In genomic region chr5:117441242-117441842, GRCm38 (mm10) we compare ENCODE assay signal across 15 mouse cellular contexts. TPM values are rescaled to one million over a fixed set of nuclear protein-coding genes. Genes with fewer than 3 reads are reported as not detected.
DNase-seq lines count a peak whose midpoint lies in the region; ATAC-seq and TF ChIP-seq lines count a peak whose summit lies in the region.
"Had no signal": no experiment of that assay in that cellular context is flagged by ENCODE, and none has a peak within 500 bp of the region (broad histone marks: within the 10 kb centered on the region; RNA-seq: fewer than 3 reads in every experiment).

No protein-coding gene starts in this region.

- no peak overlapping the region for H3K9ac ChIP-seq in heart, embryonic 16.5 days (ENCODE audit: low read length)
- H3K9ac ChIP-seq in forebrain, postnatal 0 days, result peak overlapping the region; percentile 22; the same call in 1 of the 2 replicates
- peak overlapping the region; percentile 39 for H3K9ac ChIP-seq in midbrain, embryonic 11.5 days (ENCODE audit: low read length)
- H3K9ac ChIP-seq: embryonic facial prominence, embryonic 15.5 days had no signal

- H3K4me1 ChIP-seq in heart, embryonic 16.5 days (ENCODE audit: control insufficient read depth, insufficient read depth, low read length), result no peaks in the 10 kb centered on the region
- H3K4me1 ChIP-seq in heart, embryonic 10.5 days, result no peaks in the 10 kb centered on the region
- no peaks in the 10 kb centered on the region for H3K4me1 ChIP-seq in forebrain, postnatal 0 days (ENCODE audit: insufficient read depth)
- peaks cover 14% of the 10 kb centered on the region for H3K4me1 ChIP-seq in midbrain, embryonic 11.5 days (ENCODE audit: control insufficient read depth, insufficient read depth, low read length)
- H3K4me1 ChIP-seq: megakaryocyte, embryonic 14.5 days had no signal

- H3K36me3 ChIP-seq in heart, embryonic 16.5 days (ENCODE audit: control insufficient read depth, insufficient read depth), result no peaks in the 10 kb centered on the region
- no peaks in the 10 kb centered on the region for H3K36me3 ChIP-seq in heart, embryonic 10.5 days
- H3K36me3 ChIP-seq in forebrain, postnatal 0 days (ENCODE audit: insufficient read depth), result no peaks in the 10 kb centered on the region
- no peaks in the 10 kb centered on the region for H3K36me3 ChIP-seq in midbrain, embryonic 11.5 days (ENCODE audit: control insufficient read depth, insufficient read depth, low read length)
- H3K36me3 ChIP-seq: embryonic facial prominence, embryonic 15.5 days had no signal

- DNase-seq in heart, embryonic 10.5 days (ENCODE audit: low spot score), result no peak
- peak; percentile 14 for DNase-seq in forebrain, postnatal 0 days
- DNase-seq in midbrain, embryonic 11.5 days (ENCODE audit: low spot score, missing footprints), result peak; percentile 92
- no peak for DNase-seq in kidney, adult 11 months
- no peak for DNase-seq in layer of hippocampus, adult 18-20 months (ENCODE audit: low spot score in 2 of 2)
- no peak for DNase-seq in layer of hippocampus, adult 9-10 months (ENCODE audit: low spot score)
- DNase-seq: cerebellum, adult 9-10 months; gastrocnemius, postnatal 10 days; heart, postnatal 14 days; kidney, postnatal 10 days; lung, adult 18-20 months had no signal

- H3K4me2 ChIP-seq in heart, embryonic 16.5 days (ENCODE audit: low read depth, low read length), result peak overlapping the region; percentile 2; the same call in 1 of the 2 replicates
- peak overlapping the region; percentile 10; the same call in 1 of the 2 replicates for H3K4me2 ChIP-seq in forebrain, postnatal 0 days (ENCODE audit: low read depth)
- H3K4me2 ChIP-seq in midbrain, embryonic 11.5 days, result peak overlapping the region; percentile 19
- H3K4me2 ChIP-seq: embryonic facial prominence, embryonic 15.5 days had no signal

- H3K27me3 ChIP-seq in heart, embryonic 16.5 days (ENCODE audit: control insufficient read depth, insufficient read depth, low read length), result no peaks in the 10 kb centered on the region
- H3K27me3 ChIP-seq in heart, embryonic 10.5 days (ENCODE audit: insufficient read depth, poor library complexity, severe bottlenecking), result peaks cover 16% of the 10 kb centered on the region; the same call in 1 of the 2 replicates
- H3K27me3 ChIP-seq in forebrain, postnatal 0 days (ENCODE audit: insufficient read depth, low read length), result no peaks in the 10 kb centered on the region
- H3K27me3 ChIP-seq in midbrain, embryonic 11.5 days (ENCODE audit: control insufficient read depth, insufficient read depth, low read length), result no peaks in the 10 kb centered on the region
- H3K27me3 ChIP-seq: embryonic facial prominence, embryonic 15.5 days had no signal

- ATAC-seq in heart, embryonic 16.5 days (replicated peaks; ENCODE audit: extremely low read depth, insufficient read depth, low FRiP score), result no peak
- no peak for ATAC-seq in forebrain, postnatal 0 days
- ATAC-seq in midbrain, embryonic 11.5 days (ENCODE audit: low FRiP score), result peak; percentile 82
- ATAC-seq: Patski had no signal

- WGBS in heart, embryonic 16.5 days, result 45% methylated on average over 18 of the region's 18 CpGs
- WGBS in heart, embryonic 10.5 days, result 49% methylated on average over 18 of the region's 18 CpGs
- 19% methylated on average over 18 of the region's 18 CpGs for WGBS in forebrain, postnatal 0 days
- WGBS in midbrain, embryonic 11.5 days, result 26% methylated on average over 18 of the region's 18 CpGs

- H3K27ac ChIP-seq in heart, embryonic 16.5 days (ENCODE audit: low read length), result no peak overlapping the region
- H3K27ac ChIP-seq in heart, embryonic 10.5 days, result no peak overlapping the region
- no peak overlapping the region for H3K27ac ChIP-seq in forebrain, postnatal 0 days (ENCODE audit: low read depth, low read length)
- H3K27ac ChIP-seq in midbrain, embryonic 11.5 days (ENCODE audit: low read depth, low read length), result peak overlapping the region; percentile 64
- H3K27ac ChIP-seq: embryonic facial prominence, embryonic 15.5 days had no signal

- H3K4me3 ChIP-seq in heart, embryonic 16.5 days (ENCODE audit: low read length), result no peak overlapping the region
- no peak overlapping the region for H3K4me3 ChIP-seq in heart, embryonic 10.5 days
- H3K4me3 ChIP-seq in forebrain, postnatal 0 days (ENCODE audit: low read depth, low read length), result no peak overlapping the region
- H3K4me3 ChIP-seq in midbrain, embryonic 11.5 days (ENCODE audit: low read depth, low read length), result no peak overlapping the region
- H3K4me3 ChIP-seq: embryonic facial prominence, embryonic 15.5 days; megakaryocyte, embryonic 14.5 days had no signal

- no peak for TF ChIP-seq CTCF in forebrain, postnatal 0 days (IDR thresholded peaks at IDR 0.05; ENCODE audit: low read depth)

- no peaks in the 10 kb centered on the region for H3K9me3 ChIP-seq in heart, embryonic 16.5 days (replicated peaks; ENCODE audit: control insufficient read depth, low read length)
- H3K9me3 ChIP-seq in heart, embryonic 10.5 days, result no peaks in the 10 kb centered on the region
- H3K9me3 ChIP-seq in forebrain, postnatal 0 days (ENCODE audit: low read length), result no peaks in the 10 kb centered on the region
- H3K9me3 ChIP-seq in midbrain, embryonic 11.5 days (ENCODE audit: control insufficient read depth, low read length), result no peaks in the 10 kb centered on the region
- H3K9me3 ChIP-seq: embryonic facial prominence, embryonic 15.5 days had no signal

RNA-seq across cellular contexts. Expression of gene Ksr2, which starts 27.5 kb away (rescaled TPM):
- 0.04 and 0.05 TPM in 2 replicates for polyA plus RNA-seq in heart, embryonic 16.5 days (2015; fragmentation: Nextera tagmentation; extraction: Ambion mirVana)
- polyA plus RNA-seq in heart, embryonic 10.5 days (2016; fragmentation: Nextera tagmentation; extraction: Ambion mirVana), result 0.09 and 0.11 TPM in 2 replicates
- 6.8 and 9.2 TPM in 2 replicates for total RNA-seq in forebrain, postnatal 0 days (2014; rRNA removed)
- polyA plus RNA-seq in forebrain, postnatal 0 days (2015; fragmentation: Nextera tagmentation; extraction: Ambion mirVana), result 2.5 and 5.4 TPM in 2 replicates
- polyA plus RNA-seq in midbrain, embryonic 11.5 days (2014; fragmentation: Nextera tagmentation; extraction: Ambion mirVana), result 0.90 and 1.3 TPM in 2 replicates
- total RNA-seq in layer of hippocampus, adult 18-20 months (2021), result 10 to 100 TPM; 34.1 to 35.9 TPM
- polyA plus RNA-seq: Patski had no signal

RNA-seq across cellular contexts. Expression of gene Rfc5, which starts 52.5 kb away (rescaled TPM):
- polyA plus RNA-seq in heart, embryonic 16.5 days (2015; fragmentation: Nextera tagmentation; extraction: Ambion mirVana), result 62.8 and 69.4 TPM in 2 replicates
- polyA plus RNA-seq in heart, embryonic 10.5 days (2016; fragmentation: Nextera tagmentation; extraction: Ambion mirVana), result 91.6 and 105 TPM in 2 replicates
- total RNA-seq in forebrain, postnatal 0 days (2014; rRNA removed), result 21.3 and 29.0 TPM in 2 replicates
- polyA plus RNA-seq in forebrain, postnatal 0 days (2015; fragmentation: Nextera tagmentation; extraction: Ambion mirVana), result 28.7 and 30.2 TPM in 2 replicates
- polyA plus RNA-seq in midbrain, embryonic 11.5 days (2014; fragmentation: Nextera tagmentation; extraction: Ambion mirVana), result 97.7 and 102 TPM in 2 replicates
- 10 to 100 TPM; 16.8 to 18.8 TPM for total RNA-seq in layer of hippocampus, adult 18-20 months (2021)

Comparison
In these comparisons a context has a peak if more than half of its experiments do, and no peak if none do; other contexts are left out.
1. DNase-seq: peak in forebrain, postnatal 0 days (single experiment) and midbrain, embryonic 11.5 days (single experiment); none in heart, embryonic 10.5 days (single experiment), kidney, adult 11 months (single experiment), layer of hippocampus, adult 18-20 months (0 of 2) and layer of hippocampus, adult 9-10 months (single experiment).
2. Peak in every context shown above with its lines, with median percentiles within 50 percentile points of each other: H3K4me2 ChIP-seq.